Mouse (Mus musculus) kidney, postnatal 0 days (tissue): ENCODE measurements around the gene Wnt7a. TPM values are rescaled to one million over a fixed set of nuclear protein-coding genes. Genes with fewer than 3 reads are reported as not detected.

Experiments
- ATAC-seq: fragments of 200-750 bp; cut with Nextera tagmentation; replicated peaks from 2 replicates; pipeline ENCODE4 v1.8.0; 2017; ENCODE audit warnings: low read depth, moderate number of reproducible peaks, moderate TSS enrichment, moderate library complexity; ENCODE audit not compliant: low FRiP score
- DNase-seq: peaks from one replicate; pipeline ENCODE4 v3.0.0-alpha.2; 2016; ENCODE audit warnings: low spot score
- H3K27ac ChIP-seq: fragments of 300-500 bp; sonication (generic); 2 replicates; pipeline ENCODE4 v1.5.1; 2014; ENCODE audit warnings: mild to moderate bottlenecking
- H3K27me3 ChIP-seq: fragments of 300-500 bp; sonication (generic); 2 replicates; pipeline ENCODE4 v1.6.1; 2014; ENCODE audit warnings: low read length, mixed read lengths; ENCODE audit not compliant: insufficient read depth
- H3K36me3 ChIP-seq: fragments of 300-500 bp; sonication (generic); 2 replicates; pipeline ENCODE4 v1.6.1; 2014; ENCODE audit warnings: low read length, mixed read lengths; ENCODE audit not compliant: insufficient read depth
- H3K4me1 ChIP-seq: fragments of 300-500 bp; sonication (generic); replicated peaks from 2 replicates; pipeline ENCODE4 v1.6.1; 2014; ENCODE audit warnings: antibody characterized with exemption, low read length, mixed read lengths; ENCODE audit not compliant: insufficient read depth
- H3K4me2 ChIP-seq: fragments of 300-500 bp; sonication (generic); 2 replicates; pipeline ENCODE4 v1.6.1; 2014; ENCODE audit warnings: mild to moderate bottlenecking, low read length, moderate library complexity, mixed read lengths
- H3K4me3 ChIP-seq: fragments of 300-500 bp; sonication (generic); replicated peaks from 2 replicates; pipeline ENCODE4 v1.5.1; 2014; ENCODE audit warnings: low read depth, low read length
- H3K9ac ChIP-seq: fragments of 300-500 bp; sonication (generic); 2 replicates; pipeline ENCODE4 v1.6.1; 2014; ENCODE audit warnings: low read depth, low read length
- H3K9me3 ChIP-seq: fragments of 300-500 bp; sonication (generic); replicated peaks from 2 replicates; pipeline ENCODE4 v1.6.1; 2016; ENCODE audit warnings: low read length, inconsistent platforms, mixed read lengths
- CTCF ChIP-seq: IDR thresholded peaks from 2 replicates; pipeline ENCODE4 v1.5.1; 2016; ENCODE audit warnings: antibody characterized with exemption, low read depth, mild to moderate bottlenecking, moderate library complexity
- WGBS: fragments of 180-500 bp; shearing (Covaris S2); extraction: QIAGEN DNeasy Blood & Tissue Kit; methylation state at CpG from one replicate; pipeline ENCODE4 v1.1.7; 2014; 5-methylcytosine and 5-hydroxymethylcytosine counted together
- polyA plus RNA-seq: library from polyadenylated mRNA; unstranded; fragments of >200 nt; fragmentation: Nextera tagmentation; extraction: Ambion mirVana; gene quantifications from 2 replicates; pipeline ENCODE4 v1.2.1, GENCODE M21; 2015

Gene Wnt7a
- polyA plus RNA-seq, result 0.04 and 0.13 TPM in 2 replicates

DNA sequence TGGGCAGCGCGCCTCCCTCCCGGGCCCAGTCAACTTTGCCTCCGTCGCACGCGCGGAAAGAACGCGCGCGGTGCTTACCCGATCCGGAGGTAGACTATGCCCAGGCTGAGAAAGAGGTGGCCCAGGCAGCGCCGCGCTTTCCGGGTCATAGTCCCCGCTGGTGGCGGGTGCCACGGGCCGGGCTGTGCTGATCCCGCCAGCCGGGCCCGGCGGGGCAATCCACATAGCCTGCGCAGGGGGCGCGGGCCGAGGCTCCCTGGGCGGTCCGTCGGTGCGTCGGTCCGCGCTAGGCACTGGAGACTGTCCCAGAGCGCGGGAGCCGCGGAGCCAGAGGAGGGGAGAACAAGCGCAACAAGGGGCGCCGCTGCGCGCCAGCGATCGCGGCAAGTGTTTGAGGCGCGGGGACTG lies at the start of gene Wnt7a:
Wnt7a (minus strand) TSS at position 403 of the 408 bp plus-strand sequence.
- Histone ChIP-seq H3K27me3 (peaks cover 53% of the 10 kb centered on the region), H3K9ac (no peak within 1 kb of the TSS), H3K4me2 (peak within 1 kb of the TSS; percentile 85), H3K36me3 (no peaks in the 10 kb centered on the region), H3K4me1 (no peaks in the 10 kb centered on the region; the same call in 1 of the 2 replicates), H3K9me3 (no peaks in the 10 kb centered on the region), H3K27ac (no peak within 1 kb of the TSS), H3K4me3 (peak within 1 kb of the TSS; percentile 47)
- ATAC-seq (no peak), DNase-seq (no peak)
- WGBS, result under 1% methylated on average over 36 of the region's 51 CpGs
- TF ChIP-seq CTCF, result no peak

DNA sequence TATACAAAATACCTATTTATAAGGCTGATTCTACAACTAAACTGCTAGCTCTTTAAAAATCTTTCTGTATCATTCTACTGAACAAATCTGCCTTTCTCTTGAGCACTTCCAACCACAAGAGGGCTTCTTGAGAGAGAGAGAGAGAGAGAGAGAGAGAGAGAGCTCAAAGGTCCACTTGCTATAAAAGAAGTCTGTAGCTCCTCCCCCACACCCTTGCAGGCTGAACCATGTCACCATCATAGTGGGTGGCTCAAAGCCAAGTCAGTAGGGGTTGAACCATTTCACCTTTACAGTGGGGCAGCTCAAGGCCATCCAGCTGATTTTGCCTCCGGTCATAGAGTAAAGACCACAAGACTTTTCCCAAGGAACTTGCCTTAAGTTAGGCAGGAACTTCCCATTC lies 48.3 kb upstream of the Wnt7a start:
- Histone ChIP-seq H3K4me2 (no peak overlapping the region), H3K4me1 (no peaks in the 10 kb centered on the region), H3K4me3 (no peak overlapping the region), H3K36me3 (0 out of 2 replicates have a peak, but pooled peaks cover 6% of the 10 kb centered on the region), H3K9me3 (no peaks in the 10 kb centered on the region), H3K27ac (no peak overlapping the region), H3K27me3 (no peaks in the 10 kb centered on the region), H3K9ac (no peak overlapping the region)
- peak; percentile 58 for DNase-seq
- TF ChIP-seq CTCF, result peak; percentile 40; the same call in 1 of the 2 replicates
- peak; percentile 85 for ATAC-seq
- 61% methylated on average over 1 of the region's 1 CpGs for WGBS

DNA sequence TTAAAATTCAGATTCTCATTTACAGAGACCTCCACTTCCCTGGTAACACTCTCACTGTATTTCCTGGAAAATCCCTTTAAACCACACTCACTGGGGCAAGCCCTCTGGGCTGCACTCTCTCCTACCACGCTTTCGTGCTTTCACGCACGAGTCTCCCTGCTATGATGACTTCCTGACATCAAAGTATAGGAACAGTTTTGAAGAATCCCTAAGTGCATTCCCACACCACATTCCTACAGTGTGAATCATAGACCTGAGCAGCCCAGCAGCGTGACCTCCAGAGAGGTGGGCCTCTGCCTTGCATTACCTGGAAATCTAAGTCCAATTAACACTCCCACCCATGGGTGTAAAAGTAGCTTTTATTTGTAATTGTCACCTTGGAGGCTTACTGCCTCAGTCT lies 43.4 kb upstream of the Wnt7a start:
- Histone ChIP-seq H3K4me3 (no peak overlapping the region), H3K4me2 (no peak overlapping the region), H3K36me3 (no peaks in the 10 kb centered on the region), H3K27me3 (no peaks in the 10 kb centered on the region), H3K9ac (no peak overlapping the region), H3K9me3 (no peaks in the 10 kb centered on the region), H3K4me1 (no peaks in the 10 kb centered on the region), H3K27ac (no peak overlapping the region)
- ATAC-seq (peak; percentile 49; the same call in 1 of the 2 replicates), DNase-seq (no peak)
- 28% methylated on average over 5 of the region's 5 CpGs for WGBS
- no peak for TF ChIP-seq CTCF

DNA sequence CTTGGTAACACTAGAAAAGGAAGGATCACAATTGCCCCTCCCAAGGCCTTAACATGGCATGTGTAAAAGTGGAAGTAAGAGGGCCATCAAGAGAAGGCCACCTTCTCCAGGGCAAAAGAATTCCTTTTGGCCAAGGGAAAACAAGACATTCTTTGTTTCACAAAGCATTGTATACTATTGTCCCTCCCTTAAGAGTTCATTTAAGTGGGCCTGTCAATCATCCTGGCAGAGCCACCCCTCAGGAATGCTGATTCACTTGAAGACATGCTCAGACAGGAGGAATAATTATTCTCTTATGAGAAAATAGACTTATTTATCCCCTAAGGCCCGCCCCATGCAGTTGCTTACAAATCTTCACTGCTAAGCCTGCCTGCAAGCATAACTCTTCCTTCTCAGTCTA lies 40.9 kb upstream of the Wnt7a start:
- no peak overlapping the region for H3K27ac ChIP-seq
- 52% methylated on average over 1 of the region's 1 CpGs for WGBS
- H3K9me3 ChIP-seq, result no peaks in the 10 kb centered on the region
- no peak overlapping the region for H3K4me2 ChIP-seq
- no peak for DNase-seq
- ATAC-seq, result no peak
- no peak overlapping the region for H3K4me3 ChIP-seq
- no peaks in the 10 kb centered on the region for H3K4me1 ChIP-seq
- H3K9ac ChIP-seq, result no peak overlapping the region
- TF ChIP-seq CTCF, result no peak
- H3K27me3 ChIP-seq, result no peaks in the 10 kb centered on the region
- H3K36me3 ChIP-seq, result no peaks in the 10 kb centered on the region

DNA sequence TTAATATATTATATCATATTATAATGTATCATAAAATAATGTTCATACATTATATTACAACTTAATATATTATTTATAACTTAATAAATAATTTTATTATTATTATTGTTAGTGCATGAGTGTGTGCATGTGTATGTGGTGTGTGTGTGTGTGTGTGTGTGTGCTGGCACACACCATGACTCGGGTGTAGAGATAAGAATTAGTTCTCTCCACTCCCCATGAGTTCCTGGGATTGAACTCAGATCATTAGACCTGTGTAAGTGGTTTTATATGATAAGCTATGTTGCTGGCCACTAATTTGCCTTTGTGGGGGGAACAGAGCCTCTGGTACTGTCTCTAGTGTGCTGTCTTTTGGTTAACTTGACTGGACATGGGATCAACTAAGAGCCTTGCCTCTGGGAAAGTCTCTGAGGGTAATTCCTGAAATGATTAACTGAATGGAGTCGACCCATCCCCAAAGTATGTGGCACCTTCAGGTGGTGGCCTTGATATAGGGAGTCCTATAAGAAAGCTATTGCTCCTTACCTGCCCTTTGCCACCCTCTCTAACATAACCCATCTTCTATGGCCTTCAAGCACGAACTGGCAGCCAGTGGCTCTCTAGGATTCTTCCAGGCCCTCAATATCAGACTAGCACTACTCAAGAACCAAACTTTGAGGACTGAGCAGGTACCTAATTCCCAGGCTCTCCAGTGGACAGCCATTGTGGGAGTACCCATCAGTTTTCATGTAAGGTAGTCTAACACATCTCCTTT lies 38.5 kb upstream of the Wnt7a start:
- 47% methylated on average over 3 of the region's 3 CpGs for WGBS

DNA sequence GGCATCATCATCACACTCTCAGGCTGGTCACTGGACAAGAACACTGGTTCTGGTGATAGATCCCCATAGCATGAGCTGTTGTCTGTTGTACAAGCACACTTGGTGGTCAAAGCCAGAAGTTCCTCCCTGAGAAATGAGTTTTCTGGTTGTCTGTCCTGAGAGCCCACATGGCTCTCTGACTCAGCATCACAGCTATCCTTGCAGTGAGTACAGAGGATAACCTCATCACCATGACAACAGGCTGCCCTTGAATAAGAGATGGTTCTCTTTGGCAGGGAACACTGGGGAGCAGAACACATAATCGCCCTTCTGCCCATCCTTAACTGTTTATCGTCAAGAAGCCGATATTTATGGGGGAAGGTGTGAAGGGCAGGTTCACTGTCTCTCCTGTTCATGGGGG lies 34.2 kb upstream of the Wnt7a start:
- Histone ChIP-seq H3K4me1 (peaks cover 4% of the 10 kb centered on the region; the same call in 1 of the 2 replicates), H3K9ac (no peak overlapping the region), H3K4me3 (no peak overlapping the region), H3K4me2 (no peak overlapping the region), H3K27ac (no peak overlapping the region), H3K36me3 (no peaks in the 10 kb centered on the region), H3K27me3 (no peaks in the 10 kb centered on the region), H3K9me3 (no peaks in the 10 kb centered on the region)
- no peak for DNase-seq
- WGBS, result 70% methylated on average over 3 of the region's 3 CpGs
- no peak for TF ChIP-seq CTCF
- ATAC-seq, result no peak

More for the DNA sequence above, 38.5 kb upstream of the Wnt7a start:
- Histone ChIP-seq H3K4me3 (no peak overlapping the region), H3K9ac (no peak overlapping the region), H3K4me1 (no peaks in the 10 kb centered on the region), H3K9me3 (no peaks in the 10 kb centered on the region), H3K36me3 (no peaks in the 10 kb centered on the region), H3K27me3 (no peaks in the 10 kb centered on the region), H3K4me2 (no peak overlapping the region), H3K27ac (no peak overlapping the region)
- no peak for TF ChIP-seq CTCF
- no peak for DNase-seq
- ATAC-seq, result no peak
